Mouse (Mus musculus) midbrain, embryonic 11.5 days (tissue): ENCODE data around the gene Endog. TPM values are rescaled to one million over a fixed set of nuclear protein-coding genes. Genes with fewer than 3 reads are reported as not detected.
"Not testable (repeated sequence)": the region's sequence is repeated elsewhere in the genome, so short reads cannot be mapped to it uniquely, and the experiment has no call there.

Experiments
- ATAC-seq: fragments of 200-750 bp; cut with Nextera tagmentation; 2 replicates; pipeline ENCODE4 v1.8.0; 2017; ENCODE audit warnings: moderate TSS enrichment, moderate library complexity; ENCODE audit not compliant: low FRiP score
- DNase-seq: peaks from one replicate; pipeline ENCODE4 v3.0.0; 2015; ENCODE audit warnings: low spot score; ENCODE audit errors: missing footprints
- H3K27ac ChIP-seq: fragments of 300-500 bp; sonication (generic); 2 replicates; pipeline ENCODE4 v1.5.1; 2014; ENCODE audit warnings: low read depth, low read length
- H3K27me3 ChIP-seq: fragments of 300-500 bp; sonication (generic); 2 replicates; pipeline ENCODE4 v1.6.1; 2014; ENCODE audit warnings: mild to moderate bottlenecking, low read length, moderate library complexity, mixed read lengths; ENCODE audit not compliant: control insufficient read depth, insufficient read depth
- H3K36me3 ChIP-seq: fragments of 300-500 bp; sonication (generic); 2 replicates; pipeline ENCODE4 v1.6.1; 2014; ENCODE audit warnings: mild to moderate bottlenecking, low read length, moderate library complexity, mixed read lengths; ENCODE audit not compliant: control insufficient read depth, insufficient read depth
- H3K4me1 ChIP-seq: fragments of 300-500 bp; sonication (generic); 2 replicates; pipeline ENCODE4 v1.6.1; 2014; ENCODE audit warnings: low read length; ENCODE audit not compliant: control insufficient read depth, insufficient read depth
- H3K4me2 ChIP-seq: fragments of 300-500 bp; sonication (generic); 2 replicates; pipeline ENCODE4 v1.6.1; 2014; ENCODE audit warnings: mild to moderate bottlenecking, moderate library complexity
- H3K4me3 ChIP-seq: fragments of 300-500 bp; sonication (generic); 2 replicates; pipeline ENCODE4 v1.5.1; 2014; ENCODE audit warnings: low read depth, low read length
- H3K9ac ChIP-seq: fragments of 300-500 bp; sonication (generic); 2 replicates; pipeline ENCODE4 v1.6.1; 2014; ENCODE audit warnings: low read length
- H3K9me3 ChIP-seq: fragments of 300-500 bp; sonication (generic); 2 replicates; pipeline ENCODE4 v1.6.1; 2016; ENCODE audit warnings: low read length; ENCODE audit not compliant: control insufficient read depth
- WGBS: fragments of 180-500 bp; shearing (Covaris S2); extraction: QIAGEN DNeasy Blood & Tissue Kit; methylation state at CpG from one replicate; pipeline ENCODE4 v1.1.7; 2014; 5-methylcytosine and 5-hydroxymethylcytosine counted together
- polyA plus RNA-seq: library from polyadenylated mRNA; unstranded; fragments of >200 nt; fragmentation: Nextera tagmentation; extraction: Ambion mirVana; gene quantifications from 2 replicates; pipeline ENCODE4 v1.2.1, GENCODE M21; 2014

Endog gene
- polyA plus RNA-seq, 1 experiment from 2014 or later = 13.7 TPM

DNA sequence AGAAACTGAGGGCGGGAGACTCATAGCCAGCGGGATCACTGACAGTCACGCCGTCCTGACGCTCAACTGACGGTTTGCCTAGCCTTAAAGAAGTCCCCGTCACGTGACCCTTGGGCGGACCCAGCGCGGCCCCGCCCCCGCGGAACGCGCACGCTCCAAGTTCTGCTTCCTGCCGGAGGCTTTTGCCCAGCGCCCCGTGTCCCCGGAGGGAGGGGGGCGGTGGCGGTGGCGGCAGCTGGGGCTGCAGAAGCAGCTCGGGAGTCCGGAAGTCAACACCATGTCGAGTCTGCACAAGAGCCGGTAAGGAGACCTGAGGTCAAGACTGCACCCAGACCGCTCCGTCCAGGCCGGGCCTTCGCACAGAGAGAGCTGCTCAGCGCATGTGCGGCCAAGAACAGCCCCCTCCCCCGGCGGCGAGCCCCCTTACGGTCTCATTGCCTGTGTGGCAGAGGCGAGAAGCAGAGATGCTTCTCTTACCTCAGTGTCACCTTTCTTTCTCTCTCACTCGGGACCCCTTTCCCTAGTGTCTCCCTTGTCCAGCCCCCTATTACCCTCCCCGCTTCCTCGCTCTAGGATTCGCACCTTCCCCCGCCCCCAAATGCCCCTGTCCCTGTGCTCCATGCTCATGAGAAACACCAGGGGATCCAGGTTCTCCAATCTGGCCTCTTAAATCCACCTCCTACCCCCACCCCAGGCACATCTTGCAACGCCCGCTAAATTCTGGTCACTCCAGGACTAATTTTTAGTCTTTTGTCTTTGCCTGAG lies 37.5 kb upstream of the Endog start, which contains the start of gene Tbc1d13:
Gene Tbc1d13 (plus strand): TSS at position 134 of the 765 bp plus-strand sequence.
- no peaks in the 10 kb centered on the region for H3K36me3 ChIP-seq
- peak within 1 kb of the TSS; percentile 80 for H3K9ac ChIP-seq
- H3K9me3 ChIP-seq = no peaks in the 10 kb centered on the region
- under 1% methylated on average over 46 of the region's 46 CpGs for WGBS
- peak; percentile 94 for ATAC-seq
- peak within 1 kb of the TSS; percentile 81 for H3K4me3 ChIP-seq
- peaks cover 11% of the 10 kb centered on the region for H3K4me1 ChIP-seq
- DNase-seq = peak; percentile 100
- H3K27ac ChIP-seq = peak within 1 kb of the TSS; percentile 54; the same call in 1 of the 2 replicates
- H3K27me3 ChIP-seq = no peaks in the 10 kb centered on the region
- H3K4me2 ChIP-seq = peak within 1 kb of the TSS; percentile 73

DNA sequence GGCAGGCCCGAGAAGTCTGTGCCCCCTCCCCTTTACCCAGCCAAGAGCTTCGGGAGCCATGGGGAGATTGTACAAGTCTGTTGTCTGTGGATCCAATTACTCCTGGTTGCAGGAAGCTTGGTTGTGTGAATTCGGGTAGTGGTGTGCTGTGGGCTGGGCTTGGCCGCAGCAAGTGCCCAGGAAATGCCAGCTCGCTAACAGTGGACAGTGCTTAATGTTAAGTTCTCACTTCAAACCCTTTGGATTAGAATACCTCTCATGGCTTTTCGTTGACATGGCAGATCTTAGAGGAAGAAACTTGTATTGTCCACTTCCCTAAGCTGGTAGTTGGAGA lies 36.9 kb upstream of the Endog start:
- WGBS = 40% methylated on average over 6 of the region's 6 CpGs
- Histone ChIP-seq H3K27me3 (no peaks in the 10 kb centered on the region), H3K36me3 (no peaks in the 10 kb centered on the region), H3K9me3 (no peaks in the 10 kb centered on the region), H3K4me3 (peak overlapping the region; percentile 81), H3K27ac (no peak overlapping the region; the same call in 1 of the 2 replicates), H3K4me2 (peak overlapping the region; percentile 73), H3K4me1 (peaks cover 11% of the 10 kb centered on the region), H3K9ac (peak overlapping the region; percentile 80)
- DNase-seq (no peak), ATAC-seq (no peak)

DNA sequence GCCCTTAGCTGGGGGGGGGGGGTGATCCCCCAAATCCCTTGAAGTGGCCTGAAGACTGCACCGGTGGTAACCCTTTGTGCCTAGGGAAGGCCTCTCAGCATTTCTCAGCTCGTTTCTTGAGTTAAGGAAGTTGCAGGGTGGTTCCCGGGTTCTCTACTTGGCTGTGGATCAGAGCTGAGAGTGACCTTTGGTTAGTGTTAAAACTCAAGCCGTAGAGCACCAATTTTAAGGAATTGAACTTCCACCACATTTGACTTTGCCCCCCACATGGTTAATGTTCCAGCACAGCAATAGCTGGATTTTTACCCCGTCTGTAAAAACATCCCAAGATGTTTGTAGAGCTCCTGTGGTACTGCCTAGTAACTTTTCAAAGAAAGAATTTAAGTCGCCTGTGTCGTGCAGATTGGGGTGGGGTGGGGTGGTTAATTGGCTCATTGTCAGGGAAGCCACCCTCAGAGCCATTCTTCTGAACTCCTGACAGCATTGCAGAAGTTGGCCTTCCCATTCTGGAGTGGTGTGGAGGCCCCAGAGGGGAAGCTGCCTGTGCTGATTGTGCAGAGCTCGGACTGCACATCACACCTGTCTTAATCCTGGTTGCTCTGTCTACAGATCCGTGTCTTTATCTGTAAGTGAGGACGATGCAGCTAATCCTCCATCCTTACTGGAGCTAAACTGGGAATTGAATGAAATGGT lies 36.2 kb upstream of the Endog start:
- Histone ChIP-seq H3K4me3 (peak overlapping the region; percentile 81), H3K36me3 (no peaks in the 10 kb centered on the region), H3K9ac (peak overlapping the region; percentile 80; the same call in 1 of the 2 replicates), H3K4me2 (peak overlapping the region; percentile 73), H3K27me3 (no peaks in the 10 kb centered on the region), H3K27ac (no peak overlapping the region), H3K9me3 (no peaks in the 10 kb centered on the region), H3K4me1 (peaks cover 11% of the 10 kb centered on the region)
- DNase-seq = no peak
- WGBS = 62% methylated on average over 10 of the region's 10 CpGs
- ATAC-seq = no peak

DNA sequence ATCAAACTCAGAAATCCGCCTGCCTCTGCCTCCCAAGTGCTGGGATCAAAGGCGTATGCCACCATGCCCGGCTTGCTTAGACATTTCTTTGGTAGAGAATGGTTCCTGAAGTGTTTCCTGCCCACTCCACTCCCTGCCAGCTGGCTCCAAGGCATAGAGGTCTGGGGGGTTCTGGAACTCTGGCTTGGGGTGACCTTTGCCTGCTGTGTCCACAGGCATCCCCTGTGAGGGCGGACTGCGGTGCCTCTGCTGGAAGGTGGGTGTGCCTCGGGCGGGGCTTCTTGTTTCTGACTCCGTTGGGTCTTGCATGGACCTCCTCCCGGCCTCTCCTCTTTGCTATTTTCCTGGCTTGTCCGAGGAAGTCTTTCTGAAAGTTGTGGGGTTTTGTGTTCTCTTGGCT lies 34.8 kb upstream of the Endog start:
- H3K27me3 ChIP-seq = no peaks in the 10 kb centered on the region
- H3K9me3 ChIP-seq = no peaks in the 10 kb centered on the region
- 89% methylated on average over 10 of the region's 10 CpGs for WGBS
- peaks cover 11% of the 10 kb centered on the region for H3K4me1 ChIP-seq
- H3K4me3 ChIP-seq = no peak overlapping the region
- no peak overlapping the region for H3K9ac ChIP-seq
- no peak overlapping the region for H3K4me2 ChIP-seq
- no peak overlapping the region for H3K27ac ChIP-seq
- no peaks in the 10 kb centered on the region for H3K36me3 ChIP-seq
- DNase-seq (no peak), ATAC-seq (no peak)

DNA sequence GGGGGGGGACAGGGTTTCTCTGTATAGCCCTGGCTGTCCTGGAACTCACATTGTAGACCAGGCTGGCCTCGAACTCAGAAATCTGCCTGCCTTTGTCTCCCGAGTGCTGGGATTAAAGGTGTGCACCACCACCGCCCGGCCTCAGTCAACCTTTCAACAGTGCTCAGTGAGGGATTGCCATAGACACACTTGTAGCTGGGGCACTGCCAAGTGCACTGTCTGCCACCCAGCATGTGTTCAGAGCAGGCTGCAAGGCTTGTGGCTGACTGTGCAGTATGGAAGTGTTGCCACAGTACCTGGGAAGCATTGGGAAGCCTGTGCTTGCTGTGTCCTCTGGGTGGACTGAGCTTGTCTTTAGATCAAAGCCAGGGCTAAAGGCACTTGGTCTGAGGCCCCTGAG lies 31.3 kb upstream of the Endog start:
- WGBS = 88% methylated on average over 4 of the region's 4 CpGs
- H3K27ac ChIP-seq, H3K9me3 ChIP-seq, H3K9ac ChIP-seq, ATAC-seq, H3K4me1 ChIP-seq, H3K27me3 ChIP-seq, H3K4me3 ChIP-seq, H3K4me2 ChIP-seq: not testable (repeated sequence)
- H3K36me3 ChIP-seq = peaks cover 12% of the 10 kb centered on the region; the same call in 1 of the 2 replicates
- DNase-seq = peak; percentile 54

DNA sequence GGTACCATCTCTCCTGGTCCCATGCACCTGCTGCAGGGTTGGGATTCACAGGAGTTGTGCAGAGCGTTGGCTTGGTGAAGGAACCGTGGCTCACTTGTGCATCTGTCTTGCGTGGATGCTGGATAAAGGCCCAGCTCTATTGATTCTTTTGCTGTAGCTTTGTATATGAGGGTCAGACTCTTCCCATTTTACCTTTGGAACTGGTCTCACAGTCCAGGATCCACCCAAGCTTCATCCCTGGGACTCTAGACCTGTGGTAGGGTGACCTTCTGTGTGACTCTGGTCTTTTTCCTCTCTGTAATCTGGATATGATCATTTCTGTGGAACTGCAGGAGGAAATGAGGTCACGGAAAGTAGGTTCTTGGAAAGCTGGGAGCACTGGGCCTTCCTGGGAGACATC lies 26.9 kb upstream of the Endog start:
- 93% methylated on average over 4 of the region's 4 CpGs for WGBS
- H3K27me3 ChIP-seq = no peaks in the 10 kb centered on the region
- H3K4me1 ChIP-seq = no peaks in the 10 kb centered on the region
- H3K36me3 ChIP-seq = peaks cover 22% of the 10 kb centered on the region; the same call in 1 of the 2 replicates
- H3K27ac ChIP-seq = no peak overlapping the region
- no peak overlapping the region for H3K4me2 ChIP-seq
- H3K9ac ChIP-seq = no peak overlapping the region
- ATAC-seq = no peak
- H3K4me3 ChIP-seq = no peak overlapping the region
- DNase-seq = no peak
- H3K9me3 ChIP-seq = no peaks in the 10 kb centered on the region

DNA sequence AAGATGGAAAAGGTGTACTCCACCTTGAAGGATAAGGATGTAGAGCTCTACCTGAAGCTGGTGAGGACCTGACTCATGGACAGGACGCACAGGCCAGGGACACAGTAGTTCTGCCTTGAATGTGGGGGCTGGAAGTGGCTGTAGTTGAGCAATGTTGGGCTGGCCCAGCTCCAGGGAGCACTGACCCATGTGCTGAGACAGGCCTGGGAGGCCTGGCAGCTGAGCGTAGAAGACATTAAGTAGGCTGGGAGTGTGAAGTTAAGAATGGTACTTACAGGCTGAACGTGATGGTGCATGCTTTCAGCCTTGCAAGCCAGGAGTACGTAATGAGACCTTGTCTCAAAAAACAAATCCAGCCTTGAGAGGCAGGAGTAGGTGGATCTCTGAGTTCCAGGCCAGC lies 23.8 kb upstream of the Endog start:
- Histone ChIP-seq H3K27ac (no peak overlapping the region), H3K36me3 (peaks cover 30% of the 10 kb centered on the region), H3K9ac (no peak overlapping the region), H3K9me3 (no peaks in the 10 kb centered on the region), H3K4me1 (no peaks in the 10 kb centered on the region), H3K27me3 (no peaks in the 10 kb centered on the region), H3K4me3 (no peak overlapping the region), H3K4me2 (no peak overlapping the region)
- over 99% methylated on average over 4 of the region's 4 CpGs for WGBS
- DNase-seq = no peak
- no peak for ATAC-seq

DNA sequence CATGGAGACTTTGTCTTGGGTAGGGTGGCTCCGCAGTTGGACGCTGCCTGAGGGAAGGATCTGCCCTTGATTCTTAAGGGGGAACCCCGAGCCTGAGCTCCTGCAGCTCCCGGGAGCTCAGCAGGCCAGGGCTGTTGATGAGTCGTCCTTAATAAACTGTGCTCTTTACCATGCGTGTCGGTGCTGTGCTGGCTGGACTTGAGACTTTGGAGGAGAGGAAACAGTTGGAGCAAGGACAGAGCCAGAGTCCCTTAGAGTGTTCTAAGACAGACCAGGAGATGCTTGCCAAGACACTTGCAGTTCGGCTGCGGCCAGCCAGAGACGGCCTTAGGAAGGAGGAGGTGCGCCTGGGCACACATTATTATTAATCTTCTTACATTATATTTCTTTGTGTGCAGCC lies 19.5 kb upstream of the Endog start:
- Histone ChIP-seq H3K27ac (no peak overlapping the region), H3K4me2 (no peak overlapping the region), H3K36me3 (peaks cover 19% of the 10 kb centered on the region), H3K27me3 (no peaks in the 10 kb centered on the region), H3K4me3 (no peak overlapping the region), H3K9me3 (no peaks in the 10 kb centered on the region), H3K4me1 (no peaks in the 10 kb centered on the region), H3K9ac (no peak overlapping the region)
- DNase-seq (no peak), ATAC-seq (no peak)
- WGBS = 90% methylated on average over 11 of the region's 11 CpGs

DNA sequence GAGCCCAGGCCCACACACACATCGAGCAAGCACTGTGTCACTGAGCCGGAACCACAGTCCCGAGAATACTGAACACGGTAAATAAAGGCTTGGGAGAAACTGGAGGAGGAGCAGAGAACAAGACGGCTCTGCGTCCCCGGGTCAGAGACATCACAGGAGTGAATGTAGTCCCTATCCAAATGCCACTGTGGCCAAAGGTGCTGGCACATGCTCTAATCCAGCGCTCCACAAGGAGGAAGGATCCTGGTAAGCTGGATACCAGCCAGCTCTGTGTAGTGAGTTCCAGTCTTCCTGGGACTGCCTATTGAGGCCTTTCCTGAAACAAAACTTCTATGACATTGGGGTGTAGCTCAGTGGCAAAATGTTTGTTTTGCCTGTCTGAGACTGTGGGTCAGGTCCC lies 18.7 kb upstream of the Endog start:
- ATAC-seq (no peak), DNase-seq (no peak)
- Histone ChIP-seq H3K4me3 (no peak overlapping the region), H3K9me3 (no peaks in the 10 kb centered on the region), H3K27me3 (no peaks in the 10 kb centered on the region), H3K27ac (no peak overlapping the region), H3K4me1 (no peaks in the 10 kb centered on the region), H3K36me3 (peaks cover 15% of the 10 kb centered on the region), H3K9ac (no peak overlapping the region), H3K4me2 (no peak overlapping the region)
- 79% methylated on average over 8 of the region's 8 CpGs for WGBS
